Mouse (Mus musculus) ES-E14 (cell line): Measurements from ENCODE around the gene Hist1h2bb. TPM values are rescaled to one million over a fixed set of nuclear protein-coding genes. Genes with fewer than 3 reads are reported as not detected.
"Not testable (repeated sequence)": the region's sequence is repeated elsewhere in the genome, so short reads cannot be mapped to it uniquely, and the experiment has no call there.

ENCODE experiments used
- DNase-seq: peaks from one replicate; pipeline ENCODE4 v3.0.0-alpha.2; 2013; ENCODE audit warnings: low read depth, low spot score
- H3K27ac ChIP-seq: 2 replicates; pipeline ENCODE4 v1.5.1; 2012; ENCODE audit warnings: low read depth, mild to moderate bottlenecking, low read length, moderate library complexity, mixed read lengths; ENCODE audit not compliant: poor library complexity, insufficient read depth, severe bottlenecking
- H3K36me3 ChIP-seq: 2 replicates; pipeline ENCODE4 v1.6.1; 2012; ENCODE audit warnings: mild to moderate bottlenecking, low read length, moderate library complexity, mixed read lengths; ENCODE audit not compliant: control insufficient read depth, poor library complexity, insufficient read depth, severe bottlenecking
- H3K4me1 ChIP-seq, 2 experiments: fragments of 150-350 bp in 1 of 2; sonication (generic) in 1 of 2; 2 replicates each; pipeline ENCODE4 v1.6.1; 2012; ENCODE audit warnings: low read length in 2 of 2, mild to moderate bottlenecking in 1 of 2, mixed read lengths in 1 of 2; ENCODE audit not compliant: control insufficient read depth in 2 of 2, insufficient read depth in 2 of 2, poor library complexity in 1 of 2
- H3K4me3 ChIP-seq, 2 experiments: fragments of 150-350 bp in 1 of 2; sonication (generic) in 1 of 2; 2 replicates each; pipeline ENCODE4 v1.5.1; 2012; ENCODE audit warnings: low read length in 2 of 2, low read depth in 1 of 2, mild to moderate bottlenecking in 1 of 2, mixed read lengths in 1 of 2; ENCODE audit not compliant: insufficient read depth in 1 of 2, poor library complexity in 1 of 2, severe bottlenecking in 1 of 2
- H3K9ac ChIP-seq: 2 replicates; pipeline ENCODE4 v1.6.1; 2012; ENCODE audit warnings: low read depth, mild to moderate bottlenecking, low read length, mixed read lengths; ENCODE audit not compliant: poor library complexity, insufficient read depth, severe bottlenecking
- H3K9me3 ChIP-seq: fragments of 150-350 bp; sonication (generic); 2 replicates; pipeline ENCODE4 v1.6.1; 2012; ENCODE audit warnings: low read depth, mild to moderate bottlenecking, low read length; ENCODE audit not compliant: control insufficient read depth, insufficient read depth
- CHD2 ChIP-seq: IDR thresholded peaks from 2 replicates; pipeline ENCODE4 v1.6.1; 2014; ENCODE audit warnings: mild to moderate bottlenecking, low read depth, low read length, inconsistent platforms
- HCFC1 ChIP-seq: IDR thresholded peaks from 2 replicates; pipeline ENCODE4 v1.6.1; 2012; ENCODE audit warnings: low read length, inconsistent platforms, borderline replicate concordance; ENCODE audit not compliant: insufficient read depth
- MAFK ChIP-seq: IDR thresholded peaks from 2 replicates; pipeline ENCODE4 v1.6.1; 2014; ENCODE audit warnings: mild to moderate bottlenecking, low read depth, low read length, inconsistent platforms; ENCODE audit not compliant: insufficient read depth
- ZC3H11A ChIP-seq: IDR thresholded peaks from 2 replicates; pipeline ENCODE4 v1.6.1; 2012; ENCODE audit warnings: low read depth, mild to moderate bottlenecking, inconsistent platforms, low read length, borderline replicate concordance
- ZNF384 ChIP-seq: IDR thresholded peaks from 2 replicates; pipeline ENCODE4 v1.6.1; 2012; ENCODE audit warnings: low read depth, low read length, inconsistent platforms
- in situ Hi-C, 2 experiments: fragments of 600-800 bp; cut with MboI; formaldehyde crosslinking; loops; one replicate each; pipeline ENCODE4 v1.15.1; 2025; ENCODE audit warnings: low sequenced_read_pairs in 2 of 2, inconsistent platforms in 1 of 2; ENCODE audit not compliant: unreplicated experiment in 2 of 2
- total RNA-seq: library from RNA; depleted of rRNA; stranded (reverse); fragments of 300-350 nt; gene quantifications from 2 replicates; pipeline ENCODE4 v1.2.3, GENCODE M21; 2012

The Hist1h2bb gene
- total RNA-seq, 1 experiment: 1,736 TPM

DNA sequence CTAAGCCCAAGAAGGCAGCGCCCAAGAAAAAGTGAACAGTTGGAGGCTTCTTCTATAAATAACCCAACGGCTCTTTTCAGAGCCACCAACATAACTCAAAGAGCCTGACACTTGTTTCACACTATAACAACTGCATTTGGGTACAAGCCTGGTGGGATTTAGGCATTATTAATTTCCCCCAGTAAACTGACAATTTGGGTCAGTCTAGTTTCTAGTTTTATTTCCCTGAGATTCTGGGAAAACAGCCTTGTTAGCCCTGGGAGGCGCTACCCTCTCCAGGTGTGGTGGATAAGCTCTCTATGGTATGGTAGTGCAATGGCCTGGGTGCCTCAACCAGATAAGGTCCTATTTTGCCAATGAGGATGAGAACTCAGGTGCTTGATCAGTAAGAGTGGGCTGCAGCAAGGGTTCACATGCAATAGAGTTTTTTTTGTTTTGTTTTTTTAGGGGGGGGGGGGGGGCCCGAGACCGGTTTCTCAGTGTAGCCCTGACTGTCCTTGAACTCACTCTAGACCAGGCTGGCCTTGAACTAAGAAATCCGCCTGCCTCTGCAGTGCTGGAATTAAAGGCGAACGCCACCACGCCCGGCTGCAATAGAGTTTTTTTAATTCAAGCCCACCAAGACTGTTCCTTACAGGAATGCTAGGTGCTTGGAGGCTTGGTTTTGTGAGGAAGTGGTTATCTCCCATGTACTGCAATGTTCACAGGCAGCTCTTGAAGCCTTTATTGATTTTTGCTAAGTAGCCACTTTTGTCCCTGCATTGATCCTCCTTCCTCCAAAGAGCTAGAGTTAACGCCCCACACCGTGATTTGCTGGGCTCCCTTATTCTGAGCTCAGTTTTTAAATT, 18.0 kb downstream of the Hist1h2bb start:
- H3K9ac ChIP-seq: peak overlapping the region; percentile 87
- no peaks in the 10 kb centered on the region for H3K9me3 ChIP-seq
- in situ Hi-C loops: loop anchor here in 1 of 2 experiments (25.0 kb wide), 1 partner anchor 1727 kb away; the partner anchor contains the start of genes Hist1h2ag, Hist1h2ah, Hist1h2bj and Hist1h2bk
- no peaks in the 10 kb centered on the region; a peak in 2 of 4 replicates for H3K4me1 ChIP-seq
- no peaks in the 10 kb centered on the region for H3K36me3 ChIP-seq
- peak overlapping the region; percentile 67 for H3K27ac ChIP-seq
- DNase-seq: no peak
- TF ChIP-seq ZNF384 (no peak), ZC3H11A (no peak), MAFK (0 out of 2 replicates have a peak, but pooled peaks have one; percentile 24)
- peak overlapping the region; percentile 53 to 62 for H3K4me3 ChIP-seq

DNA sequence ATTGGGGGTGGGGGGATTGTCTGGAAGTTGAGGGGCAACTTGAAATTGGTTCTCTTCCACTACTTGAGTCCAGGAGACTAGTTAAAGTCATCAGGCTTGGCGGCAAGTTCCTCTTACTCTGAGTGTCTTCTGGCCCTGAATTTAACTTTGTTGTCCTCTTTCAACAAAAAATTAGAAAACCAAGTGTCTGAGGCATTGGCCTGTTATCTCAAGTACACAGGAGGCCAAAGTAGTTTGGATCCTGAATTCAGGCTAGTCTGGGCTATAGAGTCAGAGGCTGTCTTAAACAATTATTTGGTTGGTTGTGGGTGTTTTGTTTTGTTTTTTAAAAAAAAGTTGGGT, 18.6 kb downstream of the Hist1h2bb start:
- H3K4me3 ChIP-seq: peak overlapping the region in 1 of 2 experiments; percentile 62; a peak in 2 of 4 replicates
- TF ChIP-seq ZNF384 (no peak), CHD2 (no peak), ZC3H11A (no peak), HCFC1 (no peak), MAFK (no peak)
- no peaks in the 10 kb centered on the region for H3K9me3 ChIP-seq
- peak overlapping the region; percentile 62; the same call in 1 of the 2 replicates for H3K27ac ChIP-seq
- H3K4me1 ChIP-seq: no peaks in the 10 kb centered on the region; a peak in 2 of 4 replicates
- in situ Hi-C loops: loop anchor here in 1 of 2 experiments (25.0 kb wide), 1 partner anchor 1728 kb away; the partner anchor contains the start of genes Hist1h2ag, Hist1h2ah, Hist1h2bj and Hist1h2bk
- no peaks in the 10 kb centered on the region for H3K36me3 ChIP-seq
- DNase-seq: no peak
- peak overlapping the region; percentile 87; the same call in 1 of the 2 replicates for H3K9ac ChIP-seq

DNA sequence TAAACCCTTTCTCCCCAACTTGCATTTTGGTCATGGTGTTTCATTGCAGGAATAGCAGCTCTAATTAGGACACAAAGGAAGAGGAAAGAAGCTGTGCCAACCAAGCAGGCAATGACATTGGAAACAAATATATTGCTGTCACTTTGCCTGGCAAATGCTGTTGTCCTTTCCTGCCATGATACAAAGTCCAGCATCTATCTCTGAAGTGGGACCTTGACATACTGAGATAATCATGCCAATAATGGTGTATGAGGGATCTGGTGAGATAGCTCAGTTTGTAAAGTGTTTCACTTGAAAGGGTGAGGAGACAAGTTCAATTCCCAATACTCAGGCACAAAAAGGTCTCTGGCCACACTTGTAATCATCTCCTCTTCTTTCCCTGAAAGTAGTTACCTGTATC, 20.2 kb downstream of the Hist1h2bb start:
- Histone ChIP-seq H3K36me3 (no peaks in the 10 kb centered on the region), H3K27ac (no peak overlapping the region), H3K9ac (no peak overlapping the region), H3K9me3 (no peaks in the 10 kb centered on the region), H3K4me1 (no peaks in the 10 kb centered on the region; a peak in 2 of 4 replicates), H3K4me3 (no peak overlapping the region)
- in situ Hi-C loops: loop anchor here in 1 of 2 experiments (25.0 kb wide), 1 partner anchor 1729 kb away; the partner anchor contains the start of genes Hist1h2ag, Hist1h2ah, Hist1h2bj and Hist1h2bk
- TF ChIP-seq ZNF384 (no peak), CHD2 (no peak), HCFC1 (no peak), MAFK (no peak), ZC3H11A (no peak)
- DNase-seq: no peak

DNA sequence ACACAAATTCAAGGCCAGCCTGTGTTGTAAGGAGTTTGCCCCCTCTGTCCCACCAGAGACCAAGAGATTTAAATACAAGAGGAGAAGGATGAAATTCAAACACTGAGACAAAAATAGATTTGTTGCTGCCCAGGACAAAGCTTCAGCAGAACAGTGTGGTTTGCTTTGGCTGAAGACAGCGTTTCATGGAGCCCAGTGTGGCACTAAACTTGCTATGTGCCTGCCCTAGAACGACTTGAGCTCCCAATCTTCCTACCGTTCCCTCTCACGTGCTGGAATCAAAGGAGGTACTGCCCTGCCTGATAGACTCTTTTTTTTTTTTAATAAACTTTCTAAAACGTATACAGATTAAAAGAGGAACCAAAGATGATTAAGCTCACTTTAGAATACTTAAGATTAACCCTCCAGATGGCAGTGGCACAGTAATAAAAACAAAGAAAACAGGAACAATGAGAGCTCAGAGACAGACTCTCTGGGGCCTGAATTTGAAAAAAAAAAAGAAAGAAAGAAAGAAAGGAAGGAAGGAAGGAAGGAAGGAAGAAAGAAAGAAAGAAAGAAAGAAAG, 22.4 kb downstream of the Hist1h2bb start:
- Histone ChIP-seq H3K4me3 (no peak overlapping the region), H3K4me1 (peaks cover 0 to 2% of the 10 kb centered on the region in 2 experiments; a peak in 3 of 4 replicates), H3K27ac (no peak overlapping the region), H3K36me3 (no peaks in the 10 kb centered on the region), H3K9me3 (no peaks in the 10 kb centered on the region), H3K9ac (no peak overlapping the region; the same call in 1 of the 2 replicates)
- DNase-seq: no peak
- in situ Hi-C loops: loop anchor here in 1 of 2 experiments (25.0 kb wide), 1 partner anchor 1732 kb away; the partner anchor contains the start of genes Hist1h2ag, Hist1h2ah, Hist1h2bj and Hist1h2bk
- TF ChIP-seq MAFK (no peak), ZNF384 (no peak), CHD2 (no peak), ZC3H11A (no peak), HCFC1 (no peak)

DNA sequence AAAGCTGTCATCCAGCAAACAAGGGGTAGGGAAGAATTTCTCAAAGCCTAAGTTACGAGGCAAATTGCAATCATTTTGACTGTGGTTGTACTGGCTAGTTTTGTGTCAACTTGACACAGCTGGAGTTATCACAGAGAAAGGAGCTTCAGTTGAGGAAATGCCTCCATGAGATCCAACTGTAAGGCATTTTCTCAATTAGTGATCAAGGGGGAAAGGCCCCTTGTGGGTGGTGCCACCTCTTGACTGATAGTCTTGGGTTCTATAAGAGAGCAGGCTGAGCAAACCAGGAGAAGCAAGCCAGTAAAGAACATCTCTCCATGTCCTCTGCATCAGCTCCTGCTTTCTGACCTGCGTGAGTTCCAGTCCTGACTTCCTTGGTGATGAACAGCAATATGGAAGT, 23.1 kb downstream of the Hist1h2bb start, which contains the start of gene Trim38:
TSS of gene Trim38 (plus strand) at position 301 of the 400 bp plus-strand sequence.
- not testable (repeated sequence) for H3K4me1 ChIP-seq

More for the DNA sequence above, 23.1 kb downstream of the Hist1h2bb start, which contains the start of gene Trim38:
- DNase-seq, H3K4me3 ChIP-seq, H3K36me3 ChIP-seq, H3K9ac ChIP-seq, H3K27ac ChIP-seq, H3K9me3 ChIP-seq: not testable (repeated sequence)
- in situ Hi-C loops: loop anchor here in 1 of 2 experiments (25.0 kb wide), 1 partner anchor 1732 kb away; the partner anchor contains the start of genes Hist1h2ag, Hist1h2ah, Hist1h2bj and Hist1h2bk
